Mouse (Mus musculus): ENCODE measurements around the gene Rimbp3. TPM values are rescaled to one million over a fixed set of nuclear protein-coding genes. Genes with fewer than 3 reads are reported as not detected.
A peak's percentile ranks its signal among the peaks of the same experiment; 100 is the strongest.

The Rimbp3 gene
- polyA plus RNA-seq, 1 experiment from 2014 or later: 0.28 TPM

GRCm38 (mm10) chr16:17234916-17235665, 26.7 kb downstream of the Rimbp3 start:
- Histone ChIP-seq H3K27ac (peak overlapping the region; percentile 42), H3K4me2 (ENCODE audit: low read length) (peak overlapping the region; percentile 95), H3K36me3 (ENCODE audit: insufficient read depth, low read length) (no peaks in the 10 kb centered on the region), H3K9me3 (replicated peaks; ENCODE audit: low read length) (no peaks in the 10 kb centered on the region), H3K27me3 (ENCODE audit: insufficient read depth, low read length) (no peaks in the 10 kb centered on the region), H3K9ac (ENCODE audit: low read depth, low read length) (peak overlapping the region; percentile 93; the same call in 1 of the 2 replicates), H3K4me1 (replicated peaks; ENCODE audit: insufficient read depth, low read length) (peaks cover 27% of the 10 kb centered on the region), H3K4me3 (replicated peaks; ENCODE audit: low read depth, low read length) (peak overlapping the region; percentile 93)
- DNase-seq (ENCODE audit: low spot score) (peak; percentile 57), ATAC-seq (replicated peaks; ENCODE audit: low FRiP score, low read depth) (no peak)
- WGBS: 24% methylated on average over 9 of the region's 9 CpGs
- no peak for TF ChIP-seq CTCF (IDR thresholded peaks at IDR 0.05; ENCODE audit: low read depth)

GRCm38 (mm10) chr16:17237634-17238033, 29.2 kb downstream of the Rimbp3 start:
- ATAC-seq (replicated peaks; ENCODE audit: low FRiP score, low read depth) (no peak), DNase-seq (ENCODE audit: low spot score) (no peak)
- Histone ChIP-seq H3K9me3 (replicated peaks; ENCODE audit: low read length) (no peaks in the 10 kb centered on the region), H3K27me3 (ENCODE audit: insufficient read depth, low read length) (no peaks in the 10 kb centered on the region), H3K27ac (no peak overlapping the region), H3K36me3 (ENCODE audit: insufficient read depth, low read length) (no peaks in the 10 kb centered on the region), H3K4me1 (replicated peaks; ENCODE audit: insufficient read depth, low read length) (peaks cover 27% of the 10 kb centered on the region), H3K9ac (ENCODE audit: low read depth, low read length) (no peak overlapping the region), H3K4me2 (ENCODE audit: low read length) (no peak overlapping the region), H3K4me3 (replicated peaks; ENCODE audit: low read depth, low read length) (no peak overlapping the region)
- no peak for TF ChIP-seq CTCF (IDR thresholded peaks at IDR 0.05; ENCODE audit: low read depth)
- WGBS: 79% methylated on average over 3 of the region's 3 CpGs

- Histone ChIP-seq H3K4me3 (replicated peaks; ENCODE audit: low read depth, low read length) (no peak overlapping the region), H3K9me3 (replicated peaks; ENCODE audit: low read length) (no peaks in the 10 kb centered on the region), H3K27me3 (ENCODE audit: insufficient read depth, low read length) (no peaks in the 10 kb centered on the region), H3K27ac (no peak overlapping the region), H3K9ac (ENCODE audit: low read depth, low read length) (no peak overlapping the region), H3K4me1 (replicated peaks; ENCODE audit: insufficient read depth, low read length) (peaks cover 32% of the 10 kb centered on the region), H3K36me3 (ENCODE audit: insufficient read depth, low read length) (no peaks in the 10 kb centered on the region), H3K4me2 (ENCODE audit: low read length) (no peak overlapping the region)
- 63% methylated on average over 2 of the region's 2 CpGs for WGBS
- no peak for ATAC-seq (replicated peaks; ENCODE audit: low FRiP score, low read depth)
- no peak for TF ChIP-seq CTCF (IDR thresholded peaks at IDR 0.05; ENCODE audit: low read depth)
- DNase-seq (ENCODE audit: low spot score): no peak
These were observed 31.0 kb downstream of the Rimbp3 start for GRCm38 (mm10) chr16:17239409-17239808.

DNA sequence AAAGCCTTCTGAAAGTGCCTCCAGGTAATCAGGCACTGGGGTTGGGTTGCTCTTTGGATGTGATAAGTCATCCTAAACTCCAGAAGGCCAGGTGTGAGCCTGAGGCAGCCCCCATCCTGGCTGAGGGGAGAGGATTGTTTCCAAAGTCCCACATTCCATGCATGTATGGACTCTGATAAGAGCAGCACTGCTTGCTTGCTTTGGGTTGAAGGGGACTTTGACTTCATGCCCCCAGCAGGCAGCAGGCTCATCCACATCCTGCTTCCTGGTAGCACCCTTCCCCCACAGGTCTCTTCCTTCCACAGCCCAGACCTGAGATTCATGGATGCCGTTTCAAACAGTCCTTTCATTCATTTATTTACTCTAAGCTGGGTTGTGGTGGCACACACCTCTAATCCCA, 35.3 kb downstream of the Rimbp3 start:
- Histone ChIP-seq H3K4me2 (ENCODE audit: low read length) (no peak overlapping the region), H3K27ac (no peak overlapping the region), H3K4me1 (replicated peaks; ENCODE audit: insufficient read depth, low read length) (peaks cover 13% of the 10 kb centered on the region; the same call in 1 of the 2 replicates), H3K27me3 (ENCODE audit: insufficient read depth, low read length) (no peaks in the 10 kb centered on the region), H3K4me3 (replicated peaks; ENCODE audit: low read depth, low read length) (no peak overlapping the region), H3K9ac (ENCODE audit: low read depth, low read length) (no peak overlapping the region), H3K36me3 (ENCODE audit: insufficient read depth, low read length) (no peaks in the 10 kb centered on the region), H3K9me3 (replicated peaks; ENCODE audit: low read length) (no peaks in the 10 kb centered on the region)
- ATAC-seq (replicated peaks; ENCODE audit: low FRiP score, low read depth): no peak; the same call in 1 of the 2 replicates
- no peak for TF ChIP-seq CTCF (IDR thresholded peaks at IDR 0.05; ENCODE audit: low read depth)
- WGBS: 32% methylated on average over 1 of the region's 1 CpGs
- no peak for DNase-seq (ENCODE audit: low spot score)

DNA sequence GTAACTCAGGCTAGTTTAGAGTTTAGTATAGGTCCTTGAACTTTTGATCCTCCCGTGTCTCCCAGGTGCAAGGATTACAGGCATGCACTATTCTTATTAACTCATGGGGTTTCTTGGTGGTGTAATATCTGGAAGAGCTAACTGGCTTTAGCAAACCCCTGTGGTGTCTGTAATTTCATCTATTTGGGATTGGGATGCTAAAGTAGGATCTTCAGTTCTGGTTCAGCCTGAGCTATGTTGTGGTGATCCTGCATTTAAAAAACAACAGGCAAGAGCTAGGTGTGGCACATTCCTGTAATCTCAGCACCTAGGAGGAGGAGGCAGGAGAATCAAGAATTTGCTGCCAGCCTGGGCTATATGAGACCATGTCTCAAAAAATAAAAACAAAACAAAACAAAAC, 36.6 kb downstream of the Rimbp3 start:
- Histone ChIP-seq H3K4me1 (replicated peaks; ENCODE audit: insufficient read depth, low read length) (peaks cover 19% of the 10 kb centered on the region; the same call in 1 of the 2 replicates), H3K27me3 (ENCODE audit: insufficient read depth, low read length) (no peaks in the 10 kb centered on the region), H3K4me3 (replicated peaks; ENCODE audit: low read depth, low read length) (no peak overlapping the region), H3K27ac (no peak overlapping the region), H3K36me3 (ENCODE audit: insufficient read depth, low read length) (no peaks in the 10 kb centered on the region), H3K9me3 (replicated peaks; ENCODE audit: low read length) (no peaks in the 10 kb centered on the region), H3K9ac (ENCODE audit: low read depth, low read length) (no peak overlapping the region), H3K4me2 (ENCODE audit: low read length) (no peak overlapping the region)
- WGBS: 64% methylated on average over 1 of the region's 1 CpGs
- TF ChIP-seq CTCF (IDR thresholded peaks at IDR 0.05; ENCODE audit: low read depth): no peak
- no peak for DNase-seq (ENCODE audit: low spot score)
- ATAC-seq (replicated peaks; ENCODE audit: low FRiP score, low read depth): no peak

GRCm38 (mm10) chr16:17247727-17248126, 39.3 kb downstream of the Rimbp3 start:
- no peak for DNase-seq (ENCODE audit: low spot score)

More at GRCm38 (mm10) chr16:17247727-17248126, 39.3 kb downstream of the Rimbp3 start:
- Histone ChIP-seq H3K4me2 (ENCODE audit: low read length) (no peak overlapping the region), H3K9ac (ENCODE audit: low read depth, low read length) (no peak overlapping the region), H3K4me3 (replicated peaks; ENCODE audit: low read depth, low read length) (no peak overlapping the region), H3K27ac (no peak overlapping the region), H3K4me1 (replicated peaks; ENCODE audit: insufficient read depth, low read length) (peaks cover 25% of the 10 kb centered on the region; the same call in 1 of the 2 replicates), H3K36me3 (ENCODE audit: insufficient read depth, low read length) (no peaks in the 10 kb centered on the region), H3K27me3 (ENCODE audit: insufficient read depth, low read length) (no peaks in the 10 kb centered on the region), H3K9me3 (replicated peaks; ENCODE audit: low read length) (no peaks in the 10 kb centered on the region)
- WGBS: 57% methylated on average over 4 of the region's 4 CpGs
- ATAC-seq (replicated peaks; ENCODE audit: low FRiP score, low read depth): no peak
- no peak for TF ChIP-seq CTCF (IDR thresholded peaks at IDR 0.05; ENCODE audit: low read depth)
